Mouse (Mus musculus) MEL (cell line): ENCODE results near the gene C2cd4b. TPM values are rescaled to one million over a fixed set of nuclear protein-coding genes. Genes with fewer than 3 reads are reported as not detected.
A peak's percentile ranks its signal among the peaks of the same experiment; 100 is the strongest.

Experiments
- DNase-seq: peaks from one replicate; pipeline ENCODE4 v3.0.0; 2011; ENCODE audit warnings: low read depth, low spot score
- H3K27ac ChIP-seq: 2 replicates; pipeline ENCODE4 v1.5.1; 2012; ENCODE audit warnings: low read depth, mild to moderate bottlenecking, control low read depth, low read length, moderate library complexity; ENCODE audit not compliant: control insufficient read depth
- H3K27me3 ChIP-seq, 2 experiments: fragments of 150-350 bp in 1 of 2; sonication (generic) in 1 of 2; 2 replicates each; pipeline ENCODE4 v1.6.1; 2012; ENCODE audit warnings: low read length in 2 of 2, mild to moderate bottlenecking in 2 of 2, improper control_type of control experiment in 1 of 2, moderate library complexity in 1 of 2; ENCODE audit not compliant: insufficient read depth in 2 of 2, control insufficient read depth in 1 of 2
- H3K36me3 ChIP-seq, 2 experiments: 2 replicates each; pipeline ENCODE4 v1.6.1; 2012 to 2014; ENCODE audit warnings: low read length in 2 of 2, improper control_type of control experiment in 1 of 2, inconsistent platforms in 1 of 2, mild to moderate bottlenecking in 1 of 2; ENCODE audit not compliant: insufficient read depth in 2 of 2, control insufficient read depth in 1 of 2
- H3K4me1 ChIP-seq, 2 experiments: fragments of 150-350 bp in 1 of 2; sonication (generic) in 1 of 2; 2 replicates each; pipeline ENCODE4 v1.6.1; 2012; ENCODE audit warnings: low read length in 2 of 2, improper control_type of control experiment in 1 of 2, mild to moderate bottlenecking in 1 of 2; ENCODE audit not compliant: insufficient read depth in 2 of 2, control insufficient read depth in 1 of 2
- H3K4me3 ChIP-seq, 2 experiments: fragments of 150-350 bp in 1 of 2; sonication (generic) in 1 of 2; 2 replicates each; pipeline ENCODE4 v1.5.1; 2012; ENCODE audit warnings: low read depth in 2 of 2, low read length in 2 of 2, mild to moderate bottlenecking in 2 of 2, moderate library complexity in 2 of 2, control low read depth in 1 of 2, improper control_type of control experiment in 1 of 2; ENCODE audit not compliant: control insufficient read depth in 1 of 2, insufficient read depth in 1 of 2
- H3K79me2 ChIP-seq: 2 replicates; pipeline ENCODE4 v1.6.1; 2012; ENCODE audit warnings: mild to moderate bottlenecking, low read length, moderate library complexity; ENCODE audit not compliant: control insufficient read depth, poor library complexity, insufficient read depth
- H3K9ac ChIP-seq: 2 replicates; pipeline ENCODE4 v1.6.1; 2012; ENCODE audit warnings: low read depth, mild to moderate bottlenecking, control low read depth, low read length, moderate library complexity; ENCODE audit not compliant: control insufficient read depth, poor library complexity, severe bottlenecking
- H3K9me3 ChIP-seq: fragments of 150-350 bp; sonication (generic); replicated peaks from 2 replicates; pipeline ENCODE4 v1.6.1; 2012; ENCODE audit warnings: mild to moderate bottlenecking, low read length, improper control_type of control experiment, moderate library complexity; ENCODE audit not compliant: insufficient read depth
- BHLHE40 ChIP-seq: IDR thresholded peaks from 2 replicates; pipeline ENCODE4 v1.6.1; 2012; ENCODE audit warnings: low read depth, mild to moderate bottlenecking, inconsistent platforms, low read length, improper control_type of control experiment, borderline replicate concordance
- CHD1 ChIP-seq: IDR thresholded peaks from 2 replicates; pipeline ENCODE4 v1.6.1; 2012; ENCODE audit warnings: low read depth, mild to moderate bottlenecking, inconsistent platforms, low read length, improper control_type of control experiment
- CHD2 ChIP-seq: IDR thresholded peaks from 2 replicates; pipeline ENCODE4 v1.6.1; 2011; ENCODE audit warnings: low read length, improper control_type of control experiment
- CTCF ChIP-seq, 3 experiments: IDR thresholded peaks in 2 of 3; conservative IDR thresholded peaks in 1 of 3; 2 replicates each; pipeline ENCODE4 v1.5.1; 2011 to 2012; ENCODE audit warnings: low read length in 3 of 3, low read depth in 2 of 3, mild to moderate bottlenecking in 2 of 3, improper control_type of control experiment in 1 of 3, inconsistent platforms in 1 of 3, mixed read lengths in 1 of 3, moderate library complexity in 1 of 3; ENCODE audit not compliant: control insufficient read depth in 1 of 3, insufficient read depth in 1 of 3, poor library complexity in 1 of 3, severe bottlenecking in 1 of 3
- E2F4 ChIP-seq: IDR thresholded peaks from 2 replicates; pipeline ENCODE4 v1.6.1; 2011; ENCODE audit warnings: low read depth, low read length, improper control_type of control experiment, borderline replicate concordance
- EP300 ChIP-seq, 2 experiments: IDR thresholded peaks; 2 replicates each; pipeline ENCODE4 v1.6.1; 2011; ENCODE audit warnings: improper control_type of control experiment in 2 of 2, low read length in 2 of 2, low read depth in 1 of 2, mild to moderate bottlenecking in 1 of 2
- GABPA ChIP-seq: IDR thresholded peaks from 2 replicates; pipeline ENCODE4 v1.6.1; 2012; ENCODE audit warnings: low read depth, mild to moderate bottlenecking, inconsistent platforms, low read length, improper control_type of control experiment, moderate library complexity
- HCFC1 ChIP-seq: IDR thresholded peaks from 2 replicates; pipeline ENCODE4 v1.6.1; 2012; ENCODE audit warnings: low read depth, mild to moderate bottlenecking, inconsistent platforms, low read length, improper control_type of control experiment, moderate library complexity
- KAT2A ChIP-seq: conservative IDR thresholded peaks from 2 replicates; pipeline ENCODE4 v1.6.1; 2012; ENCODE audit warnings: low read depth, low read length, improper control_type of control experiment, inconsistent platforms
- MAZ ChIP-seq: IDR thresholded peaks from 2 replicates; pipeline ENCODE4 v1.6.1; 2012; ENCODE audit warnings: low read depth, mild to moderate bottlenecking, inconsistent platforms, low read length, improper control_type of control experiment
- NRF1 ChIP-seq: IDR thresholded peaks from 2 replicates; pipeline ENCODE4 v1.6.1; 2014; ENCODE audit warnings: low read depth, mild to moderate bottlenecking, inconsistent platforms, low read length, improper control_type of control experiment, moderate library complexity; ENCODE audit not compliant: poor library complexity, insufficient read depth, severe bottlenecking
- POLR2AphosphoS2 ChIP-seq: IDR thresholded peaks from 2 replicates; pipeline ENCODE4 v1.6.1; 2011; ENCODE audit warnings: low read length, improper control_type of control experiment
- RAD21 ChIP-seq: IDR thresholded peaks from 2 replicates; pipeline ENCODE4 v1.6.1; 2011; ENCODE audit warnings: mild to moderate bottlenecking, low read depth, low read length, improper control_type of control experiment
- RCOR1 ChIP-seq: IDR thresholded peaks from 2 replicates; pipeline ENCODE4 v1.6.1; 2012; ENCODE audit warnings: low read depth, mild to moderate bottlenecking, inconsistent platforms, low read length, improper control_type of control experiment
- SMC3 ChIP-seq: IDR thresholded peaks from 2 replicates; pipeline ENCODE4 v1.6.1; 2011; ENCODE audit warnings: low read depth, low read length, improper control_type of control experiment
- TAL1 ChIP-seq: IDR thresholded peaks from 2 replicates; pipeline ENCODE4 v1.6.1; 2012; ENCODE audit warnings: mild to moderate bottlenecking, inconsistent platforms, low read length, moderate library complexity, mixed read lengths
- TBP ChIP-seq: IDR thresholded peaks from 2 replicates; pipeline ENCODE4 v1.8.0; 2011; ENCODE audit warnings: low read depth, low read length, improper control_type of control experiment
- USF1 ChIP-seq: IDR thresholded peaks from 2 replicates; pipeline ENCODE4 v1.6.1; 2014; ENCODE audit warnings: low read depth, mild to moderate bottlenecking, inconsistent platforms, low read length, improper control_type of control experiment, moderate library complexity
- ZC3H11A ChIP-seq: IDR thresholded peaks from 2 replicates; pipeline ENCODE4 v1.6.1; 2012; ENCODE audit warnings: low read depth, mild to moderate bottlenecking, inconsistent platforms, low read length, improper control_type of control experiment
- ZNF384 ChIP-seq: IDR thresholded peaks from 2 replicates; pipeline ENCODE4 v1.6.1; 2012; ENCODE audit warnings: low read depth, mild to moderate bottlenecking, inconsistent platforms, low read length, improper control_type of control experiment
- polyA plus RNA-seq, 2 experiments: library from polyadenylated mRNA; stranded (reverse) in 1 of 2; unstranded in 1 of 2; fragments of >175 nt in 1 of 2; fragments of >200 nt in 1 of 2; gene quantifications; 2 replicates each; pipeline versions ENCODE4 v1.2.1 to v1.2.4; 2012; ENCODE audit warnings: low replicate concordance in 2 of 2, low read depth in 1 of 2; ENCODE audit not compliant: insufficient read length in 2 of 2, insufficient read depth in 1 of 2, missing spikeins in 1 of 2
- total RNA-seq: library from RNA; depleted of rRNA; stranded (reverse); fragments of 300-350 nt; gene quantifications from 2 replicates; pipeline ENCODE4 v1.2.3, GENCODE M21; 2012

The C2cd4b gene
- total and polyA plus RNA-seq, 3 experiments: not detected

GRCm38 (mm10) chr9:67799078-67799819, 40.0 kb downstream of the C2cd4b start:
- Histone ChIP-seq H3K79me2 (no peaks in the 10 kb centered on the region), H3K9ac (no peak overlapping the region)
- TF ChIP-seq ZC3H11A: no peak
- TF ChIP-seq TAL1: no peak
- TF ChIP-seq, all 39 proteins: peak for 0
- Histone ChIP-seq H3K36me3 (no peaks in the 10 kb centered on the region), H3K27ac (no peak overlapping the region), H3K9me3 (no peaks in the 10 kb centered on the region), H3K4me3 (no peak overlapping the region), H3K4me1 (no peaks in the 10 kb centered on the region), H3K27me3 (no peaks in the 10 kb centered on the region; a peak in 1 of 4 replicates)
- DNase-seq: no peak

GRCm38 (mm10) chr9:67802241-67802640, 43.0 kb downstream of the C2cd4b start:
- peak; percentile 80 for DNase-seq
- Histone ChIP-seq H3K4me3 (no peak overlapping the region), H3K9me3 (no peaks in the 10 kb centered on the region), H3K27ac (no peak overlapping the region), H3K9ac (no peak overlapping the region), H3K4me1 (no peaks in the 10 kb centered on the region), H3K79me2 (no peaks in the 10 kb centered on the region), H3K27me3 (no peaks in the 10 kb centered on the region), H3K36me3 (no peaks in the 10 kb centered on the region)
- TF ChIP-seq CHD1 (no peak), ZC3H11A (peak; percentile 32; the same call in 1 of the 2 replicates), RAD21 (peak; percentile 67), ZNF384 (peak; percentile 19; the same call in 1 of the 2 replicates), POLR2AphosphoS2 (no peak), TBP (no peak), USF1 (no peak), CTCF (IDR thresholded peaks at IDR 0.05 in 2 of 3, conservative IDR thresholded peaks at IDR 0.05 in 1 of 3; ENCODE audit: control insufficient read depth in 1 of 3, insufficient read depth in 1 of 3, low read depth in 2 of 3, low read length in 3 of 3, poor library complexity in 1 of 3, severe bottlenecking in 1 of 3) (peak; percentile 56 to 70 (median 65)), HCFC1 (no peak), SMC3 (peak; percentile 61)

- H3K79me2 ChIP-seq: no peaks in the 10 kb centered on the region
- TF ChIP-seq E2F4: no peak
- TF ChIP-seq BHLHE40: no peak
- TF ChIP-seq MAZ: no peak
- TF ChIP-seq TAL1: no peak
- no peak for TF ChIP-seq EP300 (IDR thresholded peaks at IDR 0.05; ENCODE audit: low read depth in 1 of 2, low read length in 2 of 2)
- TF ChIP-seq NRF1: no peak
- TF ChIP-seq GABPA: no peak
- no peak for TF ChIP-seq KAT2A
- no peak for TF ChIP-seq RCOR1
- no peak for TF ChIP-seq CHD2
- TF ChIP-seq, all 39 proteins: peak for 0
- H3K27me3 ChIP-seq: peaks cover 0 to 1% of the 10 kb centered on the region in 2 experiments; a peak in 1 of 4 replicates
- no peak for DNase-seq
- no peak overlapping the region for H3K4me3 ChIP-seq
- no peaks in the 10 kb centered on the region for H3K9me3 ChIP-seq
- no peaks in the 10 kb centered on the region for H3K4me1 ChIP-seq
- H3K9ac ChIP-seq: no peak overlapping the region
- H3K36me3 ChIP-seq: no peaks in the 10 kb centered on the region
- no peak overlapping the region for H3K27ac ChIP-seq
These were observed 47.8 kb downstream of the C2cd4b start for GRCm38 (mm10) chr9:67807000-67807399.
